Mouse (Mus musculus): ENCODE data around the gene Kif23.
A peak's percentile ranks its signal among the peaks of the same experiment; 100 is the strongest.

Kif23 gene

DNA sequence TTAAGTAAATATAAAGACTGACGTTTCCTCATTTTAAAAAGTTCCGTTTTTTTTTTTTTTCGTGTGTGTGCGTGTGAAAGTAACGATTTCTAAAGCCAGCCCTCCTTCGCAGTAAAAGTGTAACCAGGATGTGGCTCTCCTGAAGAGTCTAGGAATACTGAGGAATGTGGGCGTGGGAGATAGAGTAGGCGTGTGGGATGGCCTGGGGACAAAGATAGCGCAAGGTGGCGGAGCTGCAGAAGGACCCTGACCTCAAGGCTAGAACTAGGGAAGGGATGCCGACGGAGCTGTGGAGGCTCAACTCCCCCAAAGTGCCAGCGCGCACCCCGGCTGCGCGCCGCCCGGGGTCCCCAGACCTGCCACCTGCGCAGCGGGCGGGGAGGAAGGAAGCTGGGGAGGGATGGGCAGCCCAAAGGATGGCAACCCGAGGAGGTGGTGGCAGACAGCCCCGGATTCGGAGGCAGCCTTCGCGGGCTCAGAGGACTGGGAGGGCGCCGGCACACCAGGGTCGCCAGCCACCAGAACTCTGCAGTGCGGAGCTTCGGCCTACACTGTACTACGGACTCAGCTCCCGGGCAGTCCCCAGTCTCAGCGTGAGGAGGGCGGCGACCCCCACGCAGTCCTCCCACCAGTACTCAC lies 482 bp downstream of the Kif23 start:
- peak; percentile 26 for DNase-seq

- DNase-seq, result no peak
These were observed 5.5 kb downstream of the Kif23 start for GRCm38 (mm10) chr9:61941054-61941453.

DNA sequence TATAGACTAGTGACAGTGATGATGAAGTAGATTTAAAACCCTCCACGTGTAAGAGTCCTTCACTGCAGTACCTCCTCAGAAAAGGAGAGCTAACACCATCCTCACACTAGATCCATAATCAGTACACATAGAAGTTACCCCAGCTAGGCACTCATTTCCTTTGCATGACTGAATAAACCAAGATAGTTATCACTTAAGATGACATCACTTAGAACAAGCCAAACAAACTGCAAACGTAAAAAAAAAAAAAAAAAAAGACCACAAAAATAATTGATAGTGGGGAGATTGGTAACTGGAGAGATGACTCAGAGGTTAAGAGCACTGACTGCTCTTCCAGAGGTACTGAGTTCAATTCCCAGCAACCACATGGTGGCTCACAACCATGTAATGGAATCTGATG lies 13.2 kb downstream of the Kif23 start:
- DNase-seq, result no peak

- DNase-seq, result no peak
These were observed 14.6 kb downstream of the Kif23 start for GRCm38 (mm10) chr9:61932009-61932408.

DNA sequence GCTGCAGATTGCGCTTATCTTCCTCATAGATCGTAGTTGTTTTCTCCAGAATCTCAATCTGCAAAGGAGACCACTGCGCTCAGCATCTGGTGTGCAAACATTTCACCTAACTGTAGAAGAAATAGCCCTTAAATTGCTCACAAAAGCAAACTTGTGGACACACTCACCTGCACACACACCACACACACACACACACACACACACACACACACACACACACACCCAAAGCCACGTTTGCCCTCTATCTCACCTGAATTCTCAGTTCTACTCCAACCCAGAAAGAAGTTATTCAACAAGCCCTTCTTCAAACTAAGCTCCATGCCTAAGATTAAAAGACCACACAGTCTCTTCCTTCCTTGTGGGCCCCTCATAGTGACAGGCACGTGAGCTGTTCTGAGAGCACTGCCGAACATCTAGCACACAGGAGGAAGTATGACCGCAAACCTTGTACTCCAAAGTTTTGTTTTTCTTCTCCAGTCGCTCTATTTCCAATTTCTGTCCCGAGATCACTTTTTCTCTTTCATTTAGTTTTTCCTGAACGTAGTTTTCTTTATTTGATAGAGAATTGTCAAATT lies 21.4 kb downstream of the Kif23 start:
- no peak for DNase-seq

- DNase-seq, result no peak
These were observed 26.2 kb downstream of the Kif23 start for GRCm38 (mm10) chr9:61920331-61920730.

DNA sequence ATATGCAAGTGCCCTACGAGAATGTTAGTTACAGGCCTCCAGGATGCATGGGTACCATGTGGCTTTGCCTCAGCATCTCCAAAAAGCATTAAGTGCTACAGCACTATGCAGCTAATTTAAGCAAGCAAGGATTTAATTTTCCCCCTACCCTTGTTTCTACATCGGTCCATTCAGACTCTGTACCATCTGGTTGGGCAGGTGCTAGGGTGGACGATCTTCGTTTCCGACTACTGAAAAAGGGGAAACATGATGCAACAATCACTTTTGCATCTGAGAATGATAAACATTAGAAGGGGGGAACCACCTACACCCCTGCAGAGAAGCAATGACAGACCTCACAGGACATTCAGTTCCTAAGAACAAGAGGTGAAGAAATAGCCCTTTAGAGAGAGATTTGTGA lies 27.1 kb downstream of the Kif23 start:
- DNase-seq, result no peak

GRCm38 (mm10) chr9:61917436-61917835 lies 29.1 kb downstream of the Kif23 start:
- no peak for DNase-seq

- DNase-seq, result no peak
These were observed 29.6 kb downstream of the Kif23 start for GRCm38 (mm10) chr9:61916986-61917385.

DNA sequence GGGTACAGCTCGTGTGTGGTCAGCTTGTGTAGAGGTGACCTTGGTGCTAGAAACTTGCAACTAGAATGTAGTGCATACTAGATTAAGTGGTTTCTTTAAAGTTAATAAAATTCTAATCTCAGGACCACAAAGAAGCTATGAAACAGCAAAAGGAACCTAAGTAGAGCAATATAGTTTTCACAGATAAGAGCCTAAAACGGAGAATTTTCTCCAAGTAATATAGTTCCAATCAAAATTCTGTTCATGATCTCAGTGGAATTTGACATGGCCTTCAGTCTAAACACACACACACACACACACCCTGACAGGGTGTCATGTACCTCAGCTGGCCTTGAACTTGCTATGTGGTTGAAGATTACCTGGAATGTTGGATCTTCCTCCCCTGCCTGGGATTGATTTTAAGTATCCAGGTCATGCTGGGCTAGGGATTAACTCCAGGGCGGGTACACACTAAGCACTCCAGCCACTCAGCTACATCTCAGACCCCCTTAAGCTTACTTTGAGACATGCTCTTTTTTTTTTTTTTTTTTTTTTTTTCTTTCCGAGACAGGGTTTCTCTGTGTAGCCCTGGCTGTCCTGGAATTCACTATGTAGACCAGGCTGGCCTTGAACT lies 31.1 kb downstream of the Kif23 start:
- no peak for DNase-seq

GRCm38 (mm10) chr9:61914917-61915300 lies 31.7 kb downstream of the Kif23 start:
- no peak for DNase-seq

DNA sequence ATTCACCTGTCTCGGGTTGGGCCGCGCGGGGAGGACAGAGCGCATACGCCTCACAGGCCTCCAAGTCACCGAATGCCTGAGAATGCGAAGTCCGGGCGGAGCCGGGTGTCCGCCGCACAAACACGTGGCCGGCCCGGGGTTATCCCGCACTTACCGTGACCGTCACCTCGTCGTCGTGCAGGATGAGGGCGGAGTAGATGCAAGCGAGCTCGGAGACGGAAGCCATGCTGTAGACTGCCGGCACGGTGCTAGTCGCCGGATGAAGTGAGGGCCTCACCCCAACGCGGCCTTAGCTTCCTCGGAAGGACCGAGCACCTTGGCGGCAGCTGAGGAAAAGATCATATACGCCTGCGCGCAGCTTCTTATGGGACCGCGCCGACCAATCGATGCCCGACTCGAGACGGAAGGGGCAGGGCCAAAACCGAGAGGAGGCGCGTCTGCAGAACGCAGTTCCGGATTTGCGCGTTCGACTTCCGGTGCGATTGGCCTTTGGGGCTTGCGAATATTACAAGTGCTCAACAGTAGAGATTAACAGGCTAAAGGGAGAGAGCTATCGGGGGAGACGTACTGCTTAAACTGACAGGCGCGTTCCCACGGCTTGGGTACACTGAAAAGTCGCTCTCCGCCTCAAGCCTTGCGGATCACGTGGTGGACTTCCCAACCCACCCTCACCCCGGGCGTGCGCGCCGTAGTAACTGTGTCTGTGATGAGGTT lies 32.2 kb downstream of the Kif23 start, which contains the start of gene Rplp1:
Gene Rplp1, minus strand, starts transcription at position 340 of the 714 bp plus-strand sequence.
- peak; percentile 98 for DNase-seq

DNA sequence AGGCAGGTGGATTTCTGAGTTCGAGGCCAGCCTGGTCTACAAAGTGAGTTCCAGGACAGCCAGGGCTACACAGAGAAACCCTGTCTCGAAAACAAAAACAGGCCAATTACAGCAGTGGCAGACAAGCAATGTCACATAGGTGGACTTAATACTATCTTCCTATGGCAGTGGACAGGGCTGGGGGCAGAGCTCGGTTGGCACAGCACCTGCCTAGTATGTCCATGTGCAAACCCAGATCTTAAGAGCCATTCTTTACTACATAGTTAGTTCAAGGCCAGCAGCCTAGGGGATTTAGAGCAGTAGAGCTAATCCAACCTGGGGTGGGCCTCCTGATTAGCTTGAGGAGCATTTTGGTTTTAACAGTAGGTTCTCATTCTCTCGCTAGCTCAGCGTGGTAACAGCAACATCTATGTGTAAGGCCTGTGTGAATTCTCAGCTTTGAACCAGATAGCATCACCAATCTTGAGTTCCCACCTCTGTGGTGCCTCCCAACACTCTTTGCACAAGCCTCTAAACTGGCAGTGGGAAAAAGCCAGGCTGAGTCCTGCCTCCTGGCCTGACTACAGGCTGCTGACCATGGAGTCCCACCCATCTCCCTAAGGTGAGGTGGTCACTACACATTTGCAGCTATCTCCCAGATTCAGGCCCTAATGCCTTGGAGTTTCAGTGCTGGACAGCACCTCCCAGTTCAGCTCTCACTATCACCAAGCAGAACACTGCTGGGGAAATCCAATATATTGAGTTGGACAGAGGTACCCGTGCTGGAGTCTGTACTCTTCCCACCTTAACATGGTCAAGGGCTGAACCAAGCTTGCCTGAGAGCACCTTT lies 35.1 kb downstream of the Kif23 start:
- DNase-seq, result no peak

DNA sequence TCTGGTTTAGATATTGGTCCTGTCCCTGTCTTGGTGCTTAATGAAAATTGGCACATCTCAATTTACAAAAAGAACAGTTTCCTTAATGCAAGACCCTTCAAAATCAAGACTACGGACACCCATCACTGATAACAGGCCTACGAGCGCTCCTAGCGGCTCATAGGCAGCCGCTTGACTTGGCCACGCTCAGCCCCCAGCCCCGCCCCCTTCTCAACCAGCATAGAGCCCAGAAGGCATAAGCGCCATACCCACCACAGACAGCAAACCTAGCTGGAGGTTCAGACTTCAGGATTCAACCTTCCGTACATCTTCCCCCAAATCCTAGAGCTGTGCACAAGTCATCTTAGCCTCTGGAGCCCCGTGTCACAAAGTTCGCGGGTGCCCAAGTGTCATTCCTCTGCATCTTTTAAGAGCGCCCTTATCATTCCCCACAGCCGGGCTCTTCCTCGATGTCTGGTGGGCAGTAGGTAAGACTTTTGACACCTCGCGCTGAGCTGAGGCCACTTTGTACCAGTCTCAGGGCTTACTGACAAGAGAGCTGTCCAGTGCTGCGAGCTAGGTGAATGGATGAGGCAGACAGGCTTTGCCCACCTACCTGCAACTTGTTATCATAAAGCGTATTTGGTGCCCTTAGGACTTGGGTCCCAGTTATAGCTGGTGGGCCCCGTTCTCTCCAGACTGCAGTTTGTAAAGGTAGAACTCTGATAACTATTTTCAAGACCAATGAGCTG lies 35.9 kb downstream of the Kif23 start:
- DNase-seq, result peak; percentile 63

- DNase-seq, result no peak
These were observed 36.9 kb downstream of the Kif23 start for GRCm38 (mm10) chr9:61909633-61910032.

- no peak for DNase-seq
These were observed 37.7 kb downstream of the Kif23 start for GRCm38 (mm10) chr9:61908832-61909407.

GRCm38 (mm10) chr9:61908341-61908740 lies 38.2 kb downstream of the Kif23 start:
- DNase-seq, result no peak

GRCm38 (mm10) chr9:61907621-61908295 lies 38.8 kb downstream of the Kif23 start:
- DNase-seq, result no peak

- peak; percentile 64 for DNase-seq
These were observed 39.7 kb downstream of the Kif23 start for GRCm38 (mm10) chr9:61906912-61907311.

GRCm38 (mm10) chr9:61905576-61905975 lies 41.0 kb downstream of the Kif23 start:
- DNase-seq, result no peak

GRCm38 (mm10) chr9:61904201-61904600 lies 42.4 kb downstream of the Kif23 start:
- DNase-seq, result no peak
